8 mouse cellular contexts compared by ENCODE assay signal in genomic region chr11:113810638-113811545, GRCm38 (mm10). TPM values are rescaled to one million over a fixed set of nuclear protein-coding genes. Genes with fewer than 3 reads are reported as not detected.
DNase-seq lines count a peak whose midpoint lies in the region; ATAC-seq and TF ChIP-seq lines count a peak whose summit lies in the region.

No protein-coding gene starts in this region.

- DNase-seq in ZHBTc4 (ENCODE audit: low read depth, low spot score): peak; percentile 83
- DNase-seq in cerebellum, postnatal 4 days (ENCODE audit: low spot score in 2 of 2): peak; percentile 71 to 85
- peak; percentile 76 for DNase-seq in gastrocnemius, adult 2 months
- DNase-seq in hindlimb bud, embryonic 11.5 days (ENCODE audit: extremely low spot score, low read depth, low spot score): peak; percentile 96
- peak; percentile 81 to 85 for DNase-seq in left cerebral cortex, adult 2 months (ENCODE audit: extremely low spot score in 1 of 2, low spot score in 2 of 2)
- peak; percentile 74 to 78 for DNase-seq in right cerebral cortex, postnatal 36 days (ENCODE audit: low spot score in 2 of 2)
- peak; percentile 66 to 83 for DNase-seq in urinary bladder, postnatal 4 days (ENCODE audit: low spot score in 2 of 2)

- peak; percentile 93 for TF ChIP-seq CTCF in gastrocnemius, adult 2 months (IDR thresholded peaks at IDR 0.05)
- TF ChIP-seq CTCF in left cerebral cortex, adult 2 months (IDR thresholded peaks at IDR 0.05): peak; percentile 92

- ATAC-seq in megakaryocyte-erythroid progenitor cell, adult 5-6 weeks (replicated peaks; ENCODE audit: low FRiP score, low TSS enrichment, poor library complexity, severe bottlenecking): peak; percentile 80

- H3K27ac ChIP-seq in gastrocnemius, adult 2 months: 0 out of 2 replicates have a peak overlapping the region, but pooled peaks have one; percentile 8
- H3K27ac ChIP-seq in left cerebral cortex, adult 2 months: peak overlapping the region; percentile 15; the same call in 1 of the 2 replicates

- H3K4me3 ChIP-seq in gastrocnemius, adult 2 months: peak overlapping the region; percentile 48
- no peak overlapping the region for H3K4me3 ChIP-seq in left cerebral cortex, adult 2 months

- intact Hi-C loops in gastrocnemius, adult 2 months (cut with DNase I): loop anchor here (1.0 to 10.0 kb wide), 4 partner anchors 60 to 516 kb away; partner anchors contain the start of genes Cdc42ep4 and Cog1
- intact Hi-C loops in left cerebral cortex, adult 2 months (cut with DNase I): loop anchor here (1.0 to 10.0 kb wide), 3 partner anchors 108 to 616 kb away; partner anchors contain the start of gene Cog1

RNA-seq across cellular contexts. Expression of gene Cdc42ep4, which starts 59.2 kb away (rescaled TPM):
- 1 to 10 TPM; 5.2 to 9.1 TPM for total RNA-seq in gastrocnemius, adult 2 months (2021)
- total RNA-seq in left cerebral cortex, adult 2 months (2021): 10 to 100 TPM; 25.6 to 28.8 TPM
- total RNA-seq in megakaryocyte-erythroid progenitor cell, adult 5-6 weeks (2014; fragmentation: Nextera tagmentation): 13.7 and 14.7 TPM in 2 replicates
- 10.7 and 13.7 TPM in 2 replicates for total RNA-seq in megakaryocyte-erythroid progenitor cell, adult 5-6 weeks (2017)
